Mouse (Mus musculus) stomach, postnatal 0 days (tissue): ENCODE measurements at regions not wholly inside any gene's neighbourhood (a gene's known extent, or its start where the extent isn't known, plus 50 kb on each side); places are given as distances from the start of the nearest gene placed in this dataset.

ENCODE experiments used
- ATAC-seq: fragments of 200-750 bp; cut with Nextera tagmentation; 2 replicates; pipeline ENCODE4 v1.8.0; 2017; ENCODE audit not compliant: low FRiP score, low TSS enrichment
- DNase-seq: peaks from one replicate; pipeline ENCODE4 v3.0.0-alpha.2; 2016; ENCODE audit warnings: low spot score
- H3K27ac ChIP-seq: fragments of 300-500 bp; sonication (generic); replicated peaks from 2 replicates; pipeline ENCODE4 v1.5.1; 2014; ENCODE audit warnings: mild to moderate bottlenecking, control low read depth
- H3K27me3 ChIP-seq: fragments of 300-500 bp; sonication (generic); 2 replicates; pipeline ENCODE4 v1.6.1; 2014; ENCODE audit warnings: low read length; ENCODE audit not compliant: control insufficient read depth, insufficient read depth
- H3K36me3 ChIP-seq: fragments of 300-500 bp; sonication (generic); 2 replicates; pipeline ENCODE4 v1.6.1; 2014; ENCODE audit warnings: low read length, mixed read lengths; ENCODE audit not compliant: control insufficient read depth, insufficient read depth
- H3K4me1 ChIP-seq: fragments of 300-500 bp; sonication (generic); replicated peaks from 2 replicates; pipeline ENCODE4 v1.6.1; 2014; ENCODE audit warnings: antibody characterized with exemption; ENCODE audit not compliant: control insufficient read depth, insufficient read depth
- H3K4me2 ChIP-seq: fragments of 300-500 bp; sonication (generic); replicated peaks from 2 replicates; pipeline ENCODE4 v1.6.1; 2014; ENCODE audit warnings: low read depth, mild to moderate bottlenecking, control low read depth, moderate library complexity
- H3K4me3 ChIP-seq: fragments of 300-500 bp; sonication (generic); 2 replicates; pipeline ENCODE4 v1.5.1; 2014; ENCODE audit warnings: low read depth, low read length, control low read depth
- H3K9ac ChIP-seq: fragments of 300-500 bp; sonication (generic); 2 replicates; pipeline ENCODE4 v1.6.1; 2014; ENCODE audit warnings: mild to moderate bottlenecking, low read length, control low read depth, mixed read lengths
- H3K9me3 ChIP-seq: fragments of 300-500 bp; sonication (generic); 2 replicates; pipeline ENCODE4 v1.6.1; 2016; ENCODE audit warnings: low read length; ENCODE audit not compliant: control insufficient read depth
- CTCF ChIP-seq: IDR thresholded peaks from 2 replicates; pipeline ENCODE4 v1.5.1; 2016; ENCODE audit warnings: antibody characterized with exemption, low read depth, mild to moderate bottlenecking, moderate library complexity
- EP300 ChIP-seq: optimal IDR thresholded peaks from 2 replicates; pipeline ENCODE3; 2016; ENCODE audit warnings: antibody characterized with exemption
- WGBS: fragments of 180-500 bp; shearing (Covaris S2); extraction: QIAGEN DNeasy Blood & Tissue Kit; methylation state at CpG from one replicate; pipeline ENCODE4 v1.1.7; 2014; 5-methylcytosine and 5-hydroxymethylcytosine counted together

GRCm38 (mm10) chr8:78110003-78110649, 103.0 kb upstream of the Ttc29 start:
- no peaks in the 10 kb centered on the region for H3K36me3 ChIP-seq
- 85% methylated on average over 3 of the region's 3 CpGs for WGBS
- no peak overlapping the region for H3K4me3 ChIP-seq
- H3K27me3 ChIP-seq, result no peaks in the 10 kb centered on the region
- DNase-seq, result no peak
- H3K4me2 ChIP-seq, result no peak overlapping the region
- TF ChIP-seq EP300 (no peak), CTCF (no peak)
- ATAC-seq, result no peak
- no peaks in the 10 kb centered on the region for H3K9me3 ChIP-seq
- H3K4me1 ChIP-seq, result no peaks in the 10 kb centered on the region
- no peak overlapping the region for H3K27ac ChIP-seq
- no peak overlapping the region for H3K9ac ChIP-seq

- TF ChIP-seq EP300 (no peak), CTCF (no peak)
- Histone ChIP-seq H3K4me3 (no peak overlapping the region), H3K4me1 (no peaks in the 10 kb centered on the region), H3K36me3 (no peaks in the 10 kb centered on the region), H3K27me3 (no peaks in the 10 kb centered on the region), H3K27ac (no peak overlapping the region), H3K9ac (no peak overlapping the region), H3K4me2 (no peak overlapping the region), H3K9me3 (no peaks in the 10 kb centered on the region)
- ATAC-seq (no peak), DNase-seq (no peak)
- 47% methylated on average over 12 of the region's 12 CpGs for WGBS
Measured at GRCm38 (mm10) chr8:78113105-78113504, 100.0 kb upstream of the Ttc29 start.

- no peak overlapping the region for H3K4me2 ChIP-seq
- H3K9me3 ChIP-seq, result no peaks in the 10 kb centered on the region
- H3K27me3 ChIP-seq, result no peaks in the 10 kb centered on the region
- no peak overlapping the region for H3K4me3 ChIP-seq
- WGBS, result 51% methylated on average over 4 of the region's 4 CpGs
- H3K27ac ChIP-seq, result no peak overlapping the region
- TF ChIP-seq CTCF (no peak), EP300 (no peak)
- H3K9ac ChIP-seq, result no peak overlapping the region
- ATAC-seq (no peak), DNase-seq (no peak)
- H3K36me3 ChIP-seq, result no peaks in the 10 kb centered on the region
- no peaks in the 10 kb centered on the region for H3K4me1 ChIP-seq
Measured at GRCm38 (mm10) chr8:78114512-78114911, 98.6 kb upstream of the Ttc29 start.

GRCm38 (mm10) chr8:78117191-78117590, 95.9 kb upstream of the Ttc29 start:
- no peak overlapping the region for H3K9ac ChIP-seq
- no peak for TF ChIP-seq EP300
- TF ChIP-seq CTCF, result no peak
- no peaks in the 10 kb centered on the region for H3K4me1 ChIP-seq
- no peak overlapping the region for H3K4me2 ChIP-seq
- H3K4me3 ChIP-seq, result no peak overlapping the region
- H3K27me3 ChIP-seq, result no peaks in the 10 kb centered on the region
- H3K9me3 ChIP-seq, result no peaks in the 10 kb centered on the region
- H3K27ac ChIP-seq, result no peak overlapping the region
- no peaks in the 10 kb centered on the region for H3K36me3 ChIP-seq
- ATAC-seq, result no peak
- DNase-seq, result no peak

GRCm38 (mm10) chr8:78118493-78118892, 94.6 kb upstream of the Ttc29 start:
- ATAC-seq (no peak), DNase-seq (no peak)
- Histone ChIP-seq H3K4me2 (no peak overlapping the region), H3K27me3 (no peaks in the 10 kb centered on the region), H3K36me3 (no peaks in the 10 kb centered on the region), H3K9me3 (no peaks in the 10 kb centered on the region), H3K4me1 (no peaks in the 10 kb centered on the region), H3K27ac (no peak overlapping the region), H3K4me3 (no peak overlapping the region), H3K9ac (no peak overlapping the region)
- no peak for TF ChIP-seq CTCF
- no peak for TF ChIP-seq EP300
- 72% methylated on average over 9 of the region's 9 CpGs for WGBS

- H3K36me3 ChIP-seq, result no peaks in the 10 kb centered on the region
- WGBS, result 41% methylated on average over 11 of the region's 11 CpGs
- no peak overlapping the region for H3K4me3 ChIP-seq
- no peak overlapping the region for H3K4me2 ChIP-seq
- H3K27me3 ChIP-seq, result no peaks in the 10 kb centered on the region
- no peak overlapping the region for H3K27ac ChIP-seq
- ATAC-seq (no peak), DNase-seq (peak; percentile 23)
- H3K9ac ChIP-seq, result 0 out of 2 replicates have a peak overlapping the region, but pooled peaks have one; percentile 13
- H3K9me3 ChIP-seq, result no peaks in the 10 kb centered on the region
- TF ChIP-seq CTCF, result no peak
- TF ChIP-seq EP300, result no peak
- H3K4me1 ChIP-seq, result no peaks in the 10 kb centered on the region
Measured at GRCm38 (mm10) chr8:78119682-78120081, 93.4 kb upstream of the Ttc29 start.
